26 mouse cellular contexts compared by ENCODE assay signal in the genomic region with DNA sequence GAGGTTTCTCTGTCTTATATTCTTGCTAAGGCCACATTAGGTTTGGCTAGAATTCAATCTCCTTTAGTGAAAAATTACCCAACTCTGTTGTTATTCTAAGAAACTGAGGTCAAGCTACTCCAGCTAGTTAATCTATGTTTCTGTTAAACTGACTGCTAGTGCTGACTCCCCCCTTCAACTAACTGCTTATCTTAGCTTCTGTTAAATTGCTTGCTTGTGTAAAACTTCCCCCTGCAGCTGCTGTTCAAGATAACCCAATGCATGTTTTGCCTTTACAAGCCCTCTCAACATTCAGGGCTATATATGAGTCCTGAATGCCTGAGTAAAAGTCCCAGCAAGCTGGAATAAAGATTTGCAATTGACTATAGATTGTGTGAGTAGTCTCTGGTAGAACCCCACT.
"Had no signal": no experiment of that assay in that cellular context is flagged by ENCODE, and none has a peak within 500 bp of the region (broad histone marks: within the 10 kb centered on the region; RNA-seq: fewer than 3 reads in every experiment).

No protein-coding gene starts in this region.

- DNase-seq: gastrocnemius, adult 2 months; gastrocnemius, postnatal 10 days; gastrocnemius, postnatal 25 days; heart, adult 18-20 months; heart, postnatal 10 days; heart, postnatal 4 days; kidney, adult 18-20 months; kidney, adult 9 months; kidney, postnatal 25 days; kidney, postnatal 4 days had no signal

- H3K9ac ChIP-seq: heart, embryonic 12.5 days; hindbrain, embryonic 12.5 days; hindbrain, embryonic 14.5 days; intestine, embryonic 15.5 days; kidney, embryonic 15.5 days; limb, embryonic 12.5 days; liver, embryonic 12.5 days had no signal

- H3K36me3 ChIP-seq: heart, embryonic 10.5 days; heart, embryonic 12.5 days; hindbrain, embryonic 10.5 days; hindbrain, embryonic 12.5 days; intestine, embryonic 15.5 days; kidney, embryonic 15.5 days; limb, embryonic 10.5 days; limb, embryonic 12.5 days; liver, embryonic 12.5 days had no signal

- H3K9me3 ChIP-seq: heart, embryonic 10.5 days; intestine, embryonic 15.5 days; limb, embryonic 10.5 days; limb, embryonic 12.5 days had no signal

- H3K27me3 ChIP-seq: heart, embryonic 12.5 days; hindbrain, embryonic 12.5 days; intestine, embryonic 15.5 days; kidney, embryonic 15.5 days; limb, embryonic 12.5 days; liver, embryonic 12.5 days had no signal

- H3K27ac ChIP-seq: gastrocnemius, adult 2 months; heart, embryonic 10.5 days; hindbrain, embryonic 10.5 days; hindbrain, embryonic 12.5 days; hindbrain, embryonic 14.5 days; intestine, embryonic 15.5 days; kidney, embryonic 15.5 days; kidney, postnatal 0 days; layer of hippocampus, adult 2 months; left cerebral cortex, adult 2 months; limb, embryonic 10.5 days; limb, embryonic 12.5 days; liver, embryonic 12.5 days had no signal

- H3K4me2 ChIP-seq: heart, embryonic 12.5 days; hindbrain, embryonic 12.5 days; hindbrain, embryonic 14.5 days; intestine, embryonic 15.5 days; kidney, embryonic 15.5 days; limb, embryonic 12.5 days; liver, embryonic 12.5 days had no signal

- ATAC-seq: hindbrain, embryonic 16.5 days; inflammation-experienced regulatory T-cells, adult 6 months; intestine, embryonic 15.5 days; intestine, postnatal 0 days; liver, embryonic 12.5 days had no signal

- H3K4me1 ChIP-seq: hindbrain, embryonic 10.5 days; hindbrain, embryonic 12.5 days; intestine, embryonic 15.5 days; limb, embryonic 12.5 days had no signal

- H3K4me3 ChIP-seq: gastrocnemius, adult 2 months; heart, embryonic 10.5 days; heart, embryonic 12.5 days; hindbrain, embryonic 10.5 days; hindbrain, embryonic 12.5 days; intestine, embryonic 15.5 days; kidney, embryonic 15.5 days; layer of hippocampus, adult 2 months; left cerebral cortex, adult 2 months; limb, embryonic 10.5 days; limb, embryonic 12.5 days; liver, embryonic 12.5 days had no signal
